Mouse (Mus musculus) forebrain, embryonic 11.5 days (tissue): ENCODE data around the gene Igfbp1. TPM values are rescaled to one million over a fixed set of nuclear protein-coding genes. Genes with fewer than 3 reads are reported as not detected.

Experiments used
- ATAC-seq: fragments of 200-750 bp; cut with Nextera tagmentation; replicated peaks from 2 replicates; pipeline ENCODE4 v1.8.0; 2017; ENCODE audit warnings: moderate TSS enrichment; ENCODE audit not compliant: low FRiP score
- DNase-seq: peaks from one replicate; pipeline ENCODE4 v3.0.0-alpha.2; 2017; ENCODE audit warnings: low spot score
- H3K27ac ChIP-seq: fragments of 300-500 bp; sonication (generic); 2 replicates; pipeline ENCODE4 v1.5.1; 2014; ENCODE audit warnings: low read depth, low read length
- H3K27me3 ChIP-seq: fragments of 300-500 bp; sonication (generic); 2 replicates; pipeline ENCODE4 v1.6.1; 2014; ENCODE audit warnings: mild to moderate bottlenecking, low read length, mixed read lengths; ENCODE audit not compliant: control insufficient read depth, insufficient read depth
- H3K36me3 ChIP-seq: fragments of 300-500 bp; sonication (generic); 2 replicates; pipeline ENCODE4 v1.6.1; 2014; ENCODE audit warnings: mild to moderate bottlenecking, low read length, moderate library complexity, mixed read lengths; ENCODE audit not compliant: control insufficient read depth, insufficient read depth
- H3K4me1 ChIP-seq: fragments of 300-500 bp; sonication (generic); replicated peaks from 2 replicates; pipeline ENCODE4 v1.6.1; 2014; ENCODE audit warnings: low read length, mixed read lengths; ENCODE audit not compliant: control insufficient read depth, insufficient read depth
- H3K4me2 ChIP-seq: fragments of 300-500 bp; sonication (generic); 2 replicates; pipeline ENCODE4 v1.6.1; 2014; ENCODE audit warnings: low read depth, mild to moderate bottlenecking, low read length, moderate library complexity, mixed read lengths; ENCODE audit not compliant: severe bottlenecking
- H3K4me3 ChIP-seq: fragments of 300-500 bp; sonication (generic); 2 replicates; pipeline ENCODE4 v1.5.1; 2014; ENCODE audit warnings: low read depth, low read length
- H3K9ac ChIP-seq: fragments of 300-500 bp; sonication (generic); 2 replicates; pipeline ENCODE4 v1.6.1; 2014; ENCODE audit warnings: low read length
- H3K9me3 ChIP-seq: fragments of 300-500 bp; sonication (generic); 2 replicates; pipeline ENCODE4 v1.6.1; 2016; ENCODE audit warnings: low read length, mixed read lengths; ENCODE audit not compliant: control insufficient read depth
- WGBS: fragments of 180-500 bp; shearing (Covaris S2); extraction: QIAGEN DNeasy Blood & Tissue Kit; methylation state at CpG from one replicate; pipeline ENCODE4 v1.1.7; 2014; 5-methylcytosine and 5-hydroxymethylcytosine counted together
- polyA plus RNA-seq: library from polyadenylated mRNA; unstranded; fragments of >200 nt; fragmentation: Nextera tagmentation; extraction: Ambion mirVana; gene quantifications from 2 replicates; pipeline ENCODE4 v1.2.1, GENCODE M21; 2014

Igfbp1 gene
- 0.16 and 0.17 TPM in 2 replicates for polyA plus RNA-seq

DNA sequence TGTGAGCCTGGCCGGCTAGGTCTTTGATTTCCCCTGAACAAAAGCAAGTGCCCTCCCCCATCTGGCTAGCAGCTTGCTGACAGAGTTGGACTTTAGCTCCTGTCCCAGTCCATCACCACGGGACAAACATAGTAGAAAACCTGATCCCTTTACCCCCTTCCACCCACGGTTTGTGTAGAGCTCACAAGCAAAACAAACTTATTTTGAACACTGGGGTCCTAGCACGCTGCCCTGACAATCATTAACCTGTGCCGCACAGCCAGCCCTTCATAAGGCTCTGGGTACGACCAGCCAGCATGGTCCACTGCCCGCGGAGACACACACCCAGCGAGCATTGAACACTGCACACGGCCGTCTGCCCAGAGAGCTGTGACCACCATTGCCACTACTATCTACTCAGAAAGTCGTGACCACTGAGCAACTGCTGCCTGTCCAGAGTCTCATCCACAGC, at the start of gene Igfbp1:
Gene Igfbp1, plus strand, starts transcription at position 292 of the 451 bp plus-strand sequence.
- Histone ChIP-seq H3K27me3 (no peaks in the 10 kb centered on the region), H3K4me3 (no peak within 1 kb of the TSS), H3K27ac (no peak within 1 kb of the TSS; the same call in 1 of the 2 replicates), H3K9me3 (no peaks in the 10 kb centered on the region; the same call in 1 of the 2 replicates), H3K36me3 (no peaks in the 10 kb centered on the region), H3K4me2 (no peak within 1 kb of the TSS), H3K9ac (no peak within 1 kb of the TSS), H3K4me1 (peaks cover 7% of the 10 kb centered on the region; the same call in 1 of the 2 replicates)
- 0 out of 2 replicates have a peak, but pooled peaks have one; percentile 43 for ATAC-seq
- 24% methylated on average over 12 of the region's 12 CpGs for WGBS
- no peak for DNase-seq

DNA sequence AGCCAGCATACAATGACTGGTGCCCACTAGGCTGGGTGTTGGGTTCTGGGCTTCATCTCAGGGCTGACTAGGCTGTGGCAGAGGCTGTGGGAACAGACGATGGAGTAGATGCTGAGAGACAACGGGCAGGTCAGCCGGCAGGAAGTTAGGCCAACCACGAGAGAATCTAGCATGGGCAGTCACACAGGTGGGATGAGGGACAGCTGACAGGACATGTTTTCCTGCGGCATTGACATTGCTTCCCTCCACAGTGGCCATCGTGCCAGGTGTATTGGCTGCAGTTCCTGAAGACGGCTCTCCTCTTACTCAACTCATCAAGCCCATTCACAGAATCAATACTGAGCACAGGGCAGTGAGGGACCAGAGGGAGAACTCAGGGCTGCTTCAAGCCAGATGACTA, 49.6 kb upstream of the Igfbp1 start:
- Histone ChIP-seq H3K4me3 (no peak overlapping the region), H3K9me3 (no peaks in the 10 kb centered on the region), H3K4me1 (no peaks in the 10 kb centered on the region), H3K4me2 (no peak overlapping the region), H3K36me3 (no peaks in the 10 kb centered on the region), H3K9ac (no peak overlapping the region), H3K27ac (no peak overlapping the region), H3K27me3 (no peaks in the 10 kb centered on the region)
- DNase-seq (no peak), ATAC-seq (no peak)
- WGBS: 92% methylated on average over 7 of the region's 7 CpGs

DNA sequence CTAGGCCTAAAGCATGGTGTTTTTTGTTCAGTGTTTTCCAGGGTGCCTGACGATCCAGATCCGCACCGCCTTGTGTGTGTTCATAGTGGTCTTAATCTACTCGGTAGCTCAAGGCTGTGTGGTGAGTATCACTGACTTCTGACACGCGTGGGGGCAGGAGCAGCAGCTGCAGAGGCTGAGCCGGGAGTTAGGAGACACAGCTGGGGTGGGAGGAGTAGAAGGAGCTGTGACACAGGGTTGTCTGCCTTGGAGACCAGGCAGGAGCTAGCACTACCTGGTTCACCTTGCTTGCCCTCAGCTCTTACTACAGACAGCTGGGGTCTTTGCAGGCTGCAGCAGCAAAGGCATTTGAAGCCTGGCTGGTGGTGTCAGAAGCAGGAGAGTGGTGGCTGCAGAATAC, 48.1 kb upstream of the Igfbp1 start:
- WGBS: 84% methylated on average over 7 of the region's 7 CpGs
- DNase-seq (no peak), ATAC-seq (no peak)
- H3K27me3 ChIP-seq: no peaks in the 10 kb centered on the region
- H3K4me3 ChIP-seq: no peak overlapping the region
- H3K9ac ChIP-seq: no peak overlapping the region
- no peaks in the 10 kb centered on the region for H3K4me1 ChIP-seq
- no peaks in the 10 kb centered on the region for H3K9me3 ChIP-seq
- no peaks in the 10 kb centered on the region for H3K36me3 ChIP-seq
- no peak overlapping the region for H3K4me2 ChIP-seq
- no peak overlapping the region for H3K27ac ChIP-seq

DNA sequence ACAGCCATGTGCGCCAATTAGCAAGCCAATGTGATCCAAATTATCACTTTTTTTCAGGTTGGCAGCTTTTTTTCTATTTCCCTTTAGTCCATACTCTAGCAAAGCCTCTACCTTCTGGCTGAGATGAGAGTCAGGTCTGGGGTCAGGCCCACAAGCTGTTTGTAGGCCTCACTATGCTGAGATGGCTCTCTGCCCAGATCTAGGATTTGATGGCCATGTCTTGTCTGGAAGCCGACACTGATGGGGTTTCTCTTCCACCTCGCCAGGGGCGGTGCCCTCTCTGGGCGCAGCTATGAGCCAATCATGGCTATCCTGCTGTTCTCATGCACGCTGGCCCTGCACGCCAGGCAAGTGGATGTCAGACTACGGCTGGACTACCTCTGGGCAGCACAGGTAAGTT, 47.1 kb upstream of the Igfbp1 start:
- Histone ChIP-seq H3K4me2 (no peak overlapping the region), H3K9me3 (no peaks in the 10 kb centered on the region), H3K4me1 (no peaks in the 10 kb centered on the region), H3K36me3 (no peaks in the 10 kb centered on the region), H3K4me3 (no peak overlapping the region), H3K27ac (no peak overlapping the region), H3K27me3 (no peaks in the 10 kb centered on the region), H3K9ac (no peak overlapping the region)
- ATAC-seq (no peak), DNase-seq (no peak)
- WGBS: 93% methylated on average over 8 of the region's 8 CpGs

DNA sequence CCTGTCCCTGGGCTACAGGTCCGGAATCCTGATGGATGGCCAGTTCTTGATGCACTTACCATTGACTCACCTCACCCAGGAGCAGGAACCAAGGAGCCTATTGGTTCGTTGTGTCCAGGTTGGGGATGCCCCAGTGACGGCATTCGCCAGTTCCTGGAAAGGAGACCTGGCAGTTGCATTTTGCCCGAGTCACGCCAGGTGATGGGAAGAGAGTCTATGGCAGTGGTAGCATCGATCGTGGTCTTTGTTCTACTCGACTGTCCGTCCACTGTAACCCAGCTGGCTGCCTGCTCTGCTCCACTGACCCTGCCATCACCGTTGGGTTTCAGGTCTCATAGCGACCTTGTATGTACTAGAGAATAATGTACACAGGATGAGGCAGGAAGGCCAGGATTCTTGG, 45.2 kb upstream of the Igfbp1 start:
- Histone ChIP-seq H3K4me2 (no peak overlapping the region), H3K27me3 (no peaks in the 10 kb centered on the region)
- 94% methylated on average over 12 of the region's 12 CpGs for WGBS

DNA sequence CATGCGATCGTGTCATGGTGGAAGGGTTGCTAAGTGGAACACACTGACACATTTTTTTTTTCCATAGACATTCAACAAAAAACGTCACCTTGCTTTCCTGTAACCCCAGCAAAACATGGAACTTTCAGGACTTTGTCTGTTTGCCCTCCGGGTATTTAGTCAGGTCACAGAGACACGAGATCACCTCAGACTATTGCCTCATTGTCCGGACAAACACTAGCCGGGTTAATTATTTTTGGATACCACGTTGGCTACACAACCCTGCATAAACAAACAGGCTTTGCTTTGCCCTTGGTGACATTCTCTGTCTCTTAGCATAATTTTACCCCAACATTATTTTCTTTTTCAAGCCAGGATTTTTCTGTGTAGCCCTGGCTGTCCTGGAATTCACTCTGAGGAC, 44.5 kb upstream of the Igfbp1 start:
- no peak overlapping the region for H3K9ac ChIP-seq
- H3K4me3 ChIP-seq: no peak overlapping the region
- no peaks in the 10 kb centered on the region for H3K9me3 ChIP-seq
- H3K4me2 ChIP-seq: no peak overlapping the region
- 86% methylated on average over 8 of the region's 8 CpGs for WGBS
- H3K27me3 ChIP-seq: no peaks in the 10 kb centered on the region
- ATAC-seq (no peak), DNase-seq (no peak)
- H3K4me1 ChIP-seq: no peaks in the 10 kb centered on the region
- H3K27ac ChIP-seq: no peak overlapping the region
- no peaks in the 10 kb centered on the region for H3K36me3 ChIP-seq

More for the DNA sequence above, 45.2 kb upstream of the Igfbp1 start:
- no peak overlapping the region for H3K27ac ChIP-seq
- H3K9me3 ChIP-seq: no peaks in the 10 kb centered on the region
- H3K4me3 ChIP-seq: no peak overlapping the region
- ATAC-seq: no peak
- DNase-seq: no peak
- no peaks in the 10 kb centered on the region for H3K36me3 ChIP-seq
- no peak overlapping the region for H3K9ac ChIP-seq
- no peaks in the 10 kb centered on the region for H3K4me1 ChIP-seq

DNA sequence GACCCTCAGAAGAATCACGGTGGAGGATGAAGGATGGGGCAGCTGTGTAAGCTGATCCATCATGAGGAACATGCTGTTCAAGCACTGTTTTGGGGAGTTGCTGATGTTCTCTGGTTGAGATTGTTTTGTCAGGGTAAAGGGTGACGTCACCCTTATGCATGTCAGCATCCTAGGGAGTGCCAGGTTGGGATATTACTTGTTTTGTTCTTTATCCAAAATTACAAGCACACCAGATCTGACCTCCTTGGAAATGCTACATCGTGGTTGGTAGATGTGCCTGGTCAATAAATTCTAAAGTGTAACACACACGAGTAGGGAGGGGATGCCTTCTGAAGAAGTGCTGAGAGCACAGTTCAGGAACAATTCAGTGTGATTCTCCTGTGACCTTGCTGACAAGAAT, 41.2 kb upstream of the Igfbp1 start:
- ATAC-seq (no peak), DNase-seq (no peak)
- Histone ChIP-seq H3K4me3 (no peak overlapping the region), H3K4me2 (no peak overlapping the region), H3K36me3 (no peaks in the 10 kb centered on the region), H3K9ac (no peak overlapping the region), H3K27ac (no peak overlapping the region), H3K27me3 (no peaks in the 10 kb centered on the region), H3K9me3 (no peaks in the 10 kb centered on the region), H3K4me1 (no peaks in the 10 kb centered on the region)
- 80% methylated on average over 4 of the region's 4 CpGs for WGBS

DNA sequence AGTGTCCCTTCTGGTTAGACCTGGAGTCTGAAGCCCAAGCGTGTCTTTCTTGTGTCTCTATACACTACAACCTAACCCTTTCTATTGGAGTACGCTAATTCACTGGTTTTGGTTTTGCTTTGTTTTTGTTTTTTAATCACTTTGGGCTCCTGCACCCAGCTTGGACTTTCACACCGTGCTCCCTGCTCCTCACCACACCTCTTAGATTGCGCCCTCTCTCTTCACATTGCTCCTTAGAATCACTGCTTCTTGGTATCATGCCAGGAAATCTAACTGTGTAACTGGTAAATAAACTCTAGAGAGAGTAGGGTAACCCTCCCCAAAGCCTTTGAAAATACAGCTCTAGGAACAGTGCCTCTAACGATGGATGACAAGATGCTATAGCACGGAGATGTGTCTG, 39.4 kb upstream of the Igfbp1 start:
- DNase-seq: no peak
- Histone ChIP-seq H3K4me3 (no peak overlapping the region), H3K36me3 (no peaks in the 10 kb centered on the region), H3K27ac (no peak overlapping the region), H3K27me3 (no peaks in the 10 kb centered on the region), H3K4me2 (no peak overlapping the region), H3K9me3 (no peaks in the 10 kb centered on the region), H3K4me1 (no peaks in the 10 kb centered on the region), H3K9ac (no peak overlapping the region)
- 87% methylated on average over 6 of the region's 6 CpGs for WGBS
- ATAC-seq: no peak

DNA sequence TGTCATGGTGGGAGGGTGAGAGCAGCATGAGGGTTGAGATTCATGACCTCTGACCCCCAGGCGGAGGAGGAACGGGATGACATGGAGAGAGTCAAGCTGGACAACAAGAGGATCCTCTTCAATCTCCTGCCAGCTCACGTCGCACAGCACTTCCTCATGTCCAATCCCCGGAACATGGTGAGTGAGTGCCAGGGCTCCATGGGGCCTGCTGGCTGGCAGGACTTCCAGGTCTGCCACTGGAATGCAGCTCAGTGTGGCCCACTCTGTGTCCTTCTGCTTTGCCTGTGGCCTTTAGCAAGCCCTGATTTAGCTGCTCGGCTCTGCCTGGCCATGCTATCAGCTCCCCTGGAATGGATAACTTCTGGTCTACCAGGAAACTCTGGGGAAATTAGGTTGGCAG, 37.4 kb upstream of the Igfbp1 start:
- Histone ChIP-seq H3K27ac (no peak overlapping the region), H3K27me3 (no peaks in the 10 kb centered on the region), H3K9ac (no peak overlapping the region), H3K4me2 (no peak overlapping the region), H3K4me1 (no peaks in the 10 kb centered on the region), H3K4me3 (no peak overlapping the region), H3K9me3 (no peaks in the 10 kb centered on the region), H3K36me3 (no peaks in the 10 kb centered on the region)
- DNase-seq (no peak), ATAC-seq (no peak)
- 84% methylated on average over 6 of the region's 6 CpGs for WGBS
